Mouse (Mus musculus) liver, embryonic 14.5 days (tissue): ENCODE measurements at regions not wholly inside any gene's neighbourhood (a gene's known extent, or its start where the extent isn't known, plus 50 kb on each side); places are given as distances from the start of the nearest gene placed in this dataset.

Experiments used
- CTCF ChIP-seq: IDR thresholded peaks from 2 replicates; pipeline ENCODE4 v1.5.1; 2016; ENCODE audit warnings: antibody characterized with exemption, low read depth, control low read depth
- EP300 ChIP-seq: IDR thresholded peaks from 2 replicates; pipeline ENCODE4 v1.6.1; 2016; ENCODE audit warnings: antibody characterized with exemption, low read depth

GRCm38 (mm10) chr2:167833290-167833953, 98.4 kb upstream of the Ptpn1 start:
- TF ChIP-seq CTCF = no peak
- TF ChIP-seq EP300 = no peak
